Mouse (Mus musculus): ENCODE measurements around the gene Osbpl9.

Osbpl9 gene

DNA sequence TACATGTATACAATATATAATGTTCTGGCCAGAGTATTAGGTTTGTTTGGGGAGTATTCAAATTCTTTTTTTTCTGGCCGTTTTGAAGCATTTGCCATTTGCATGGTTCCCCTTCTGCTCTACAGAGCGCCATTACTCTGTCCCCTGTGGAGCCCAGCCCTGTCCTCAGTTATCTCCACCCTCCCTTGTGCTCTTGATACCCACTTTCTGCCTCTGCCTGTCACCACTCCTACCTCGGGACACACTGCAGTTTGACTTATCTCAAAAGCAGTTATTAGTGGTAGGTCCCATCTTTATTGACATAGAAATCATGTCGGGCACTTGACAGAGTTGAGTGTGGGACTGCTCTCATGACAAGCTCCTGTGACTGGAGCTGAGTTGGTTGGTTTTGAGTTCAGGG lies 159.3 kb downstream of the Osbpl9 start:
- no peak for DNase-seq (ENCODE audit: low read depth)

DNA sequence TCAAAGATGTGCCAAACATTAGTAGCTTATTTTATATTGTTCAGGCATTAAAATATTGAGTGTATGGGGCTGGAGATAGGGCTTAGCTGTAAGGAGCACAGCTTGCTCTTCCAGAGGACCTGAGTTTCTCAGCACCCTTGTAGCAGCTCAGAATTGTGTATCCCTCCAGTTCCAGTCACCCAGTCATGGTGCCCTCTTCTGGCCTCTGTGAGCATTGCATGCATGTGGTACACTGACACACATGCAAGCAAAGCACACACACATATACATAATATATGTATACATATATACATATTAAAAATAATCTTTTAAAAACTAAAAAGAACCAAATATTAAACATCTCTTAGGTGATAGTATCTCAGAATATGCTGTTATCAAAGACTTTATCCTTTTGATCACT lies 165.7 kb downstream of the Osbpl9 start:
- peak; percentile 68 for DNase-seq (ENCODE audit: low read depth)

GRCm38 (mm10) chr4:109030266-109030665 lies 171.8 kb downstream of the Osbpl9 start:
- DNase-seq (ENCODE audit: low read depth), result no peak

DNA sequence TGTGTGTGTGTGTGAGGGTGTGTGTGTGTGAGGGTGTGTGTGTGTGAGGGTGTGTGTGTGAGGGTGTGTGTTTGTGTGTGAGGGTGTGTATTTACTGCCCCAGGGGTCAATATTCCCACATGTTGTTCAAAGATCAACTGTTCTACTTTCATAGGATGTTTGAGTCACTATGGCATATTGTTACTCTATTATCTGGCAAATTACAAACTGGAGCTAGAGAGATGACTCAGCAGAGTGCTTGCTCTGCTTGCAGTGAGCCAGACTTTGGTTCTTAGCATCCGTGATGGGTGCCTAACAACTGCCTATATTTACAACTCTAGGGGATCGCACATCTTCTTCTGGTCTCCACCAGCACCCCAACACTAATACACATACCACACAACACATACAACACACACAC lies 172.2 kb downstream of the Osbpl9 start:
- no peak for DNase-seq (ENCODE audit: low read depth)

- DNase-seq (ENCODE audit: low read depth), result no peak
These were observed 175.5 kb downstream of the Osbpl9 start for GRCm38 (mm10) chr4:109026543-109026942.

GRCm38 (mm10) chr4:109025061-109025460 lies 177.0 kb downstream of the Osbpl9 start:
- no peak for DNase-seq (ENCODE audit: low read depth)

DNA sequence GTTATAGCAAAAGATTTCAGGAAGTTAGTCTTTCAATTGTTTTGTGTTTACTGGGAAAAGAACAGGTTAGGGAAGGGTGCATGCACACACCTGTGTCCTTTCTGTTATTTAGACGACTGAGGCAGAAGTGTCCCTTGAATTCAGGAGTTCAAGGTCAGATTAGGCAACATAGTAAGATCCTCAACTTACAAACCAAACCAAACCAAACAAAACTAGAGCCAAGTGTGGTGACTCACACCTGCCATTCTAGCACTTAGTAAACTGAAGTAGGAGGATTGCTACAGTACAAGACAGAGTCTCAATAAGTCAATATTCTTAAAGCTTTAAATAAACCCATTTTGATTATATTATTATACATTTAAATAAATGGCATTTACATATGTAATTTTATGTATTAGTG lies 180.1 kb downstream of the Osbpl9 start:
- no peak for DNase-seq (ENCODE audit: low read depth)

- DNase-seq (ENCODE audit: low read depth), result no peak
These were observed 182.8 kb downstream of the Osbpl9 start for GRCm38 (mm10) chr4:109019301-109019700.

- no peak for DNase-seq (ENCODE audit: low read depth)
These were observed 184.6 kb downstream of the Osbpl9 start for GRCm38 (mm10) chr4:109017441-109017840.

- no peak for DNase-seq (ENCODE audit: low read depth)
These were observed 188.0 kb downstream of the Osbpl9 start for GRCm38 (mm10) chr4:109014091-109014490.

Data from naive thymus-derived CD4-positive, alpha-beta T cell, adult 2 months (primary cell).